Mouse (Mus musculus): ENCODE results near the gene Mr1. TPM values are rescaled to one million over a fixed set of nuclear protein-coding genes. Genes with fewer than 3 reads are reported as not detected.
A peak's percentile ranks its signal among the peaks of the same experiment; 100 is the strongest.

Mr1 gene
- polyA plus RNA-seq, 1 experiment from 2014 or later, result 3.8 TPM

DNA sequence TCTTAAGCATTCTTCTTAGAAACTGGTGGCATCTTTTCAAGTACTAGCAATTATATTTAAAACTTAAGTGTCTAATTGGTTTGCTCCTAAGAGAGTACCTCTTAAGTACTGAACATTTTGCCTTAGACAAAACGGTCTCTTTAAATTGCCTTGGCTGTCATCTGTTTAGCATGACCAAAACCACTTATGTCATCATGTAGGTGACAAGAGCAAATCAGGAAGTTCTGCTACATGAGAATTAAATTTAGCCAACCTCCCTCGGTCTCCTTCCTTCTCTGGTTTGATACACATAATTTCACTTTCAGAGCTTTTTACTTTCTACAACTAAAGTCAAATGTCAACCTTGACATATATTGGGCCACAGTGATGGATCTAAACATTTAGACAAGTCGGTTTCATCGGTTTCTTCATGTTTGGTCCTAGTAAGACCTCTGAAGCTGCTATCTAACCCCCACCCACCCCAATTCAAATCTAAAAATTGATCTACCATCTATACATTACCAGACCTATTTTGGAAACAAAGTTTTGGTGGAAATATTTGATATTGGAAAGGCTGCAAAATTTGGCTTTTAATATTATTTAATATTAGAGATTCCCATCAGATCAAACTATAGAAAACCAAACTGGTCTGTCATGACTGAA, 49.9 kb downstream of the Mr1 start:
- no peak for ATAC-seq (replicated peaks; ENCODE audit: insufficient number of reproducible peaks, low FRiP score, low TSS enrichment)
- H3K4me2 ChIP-seq, result peak overlapping the region; percentile 85
- H3K27me3 ChIP-seq (ENCODE audit: control insufficient read depth, insufficient read depth, low read length), result no peaks in the 10 kb centered on the region

DNA sequence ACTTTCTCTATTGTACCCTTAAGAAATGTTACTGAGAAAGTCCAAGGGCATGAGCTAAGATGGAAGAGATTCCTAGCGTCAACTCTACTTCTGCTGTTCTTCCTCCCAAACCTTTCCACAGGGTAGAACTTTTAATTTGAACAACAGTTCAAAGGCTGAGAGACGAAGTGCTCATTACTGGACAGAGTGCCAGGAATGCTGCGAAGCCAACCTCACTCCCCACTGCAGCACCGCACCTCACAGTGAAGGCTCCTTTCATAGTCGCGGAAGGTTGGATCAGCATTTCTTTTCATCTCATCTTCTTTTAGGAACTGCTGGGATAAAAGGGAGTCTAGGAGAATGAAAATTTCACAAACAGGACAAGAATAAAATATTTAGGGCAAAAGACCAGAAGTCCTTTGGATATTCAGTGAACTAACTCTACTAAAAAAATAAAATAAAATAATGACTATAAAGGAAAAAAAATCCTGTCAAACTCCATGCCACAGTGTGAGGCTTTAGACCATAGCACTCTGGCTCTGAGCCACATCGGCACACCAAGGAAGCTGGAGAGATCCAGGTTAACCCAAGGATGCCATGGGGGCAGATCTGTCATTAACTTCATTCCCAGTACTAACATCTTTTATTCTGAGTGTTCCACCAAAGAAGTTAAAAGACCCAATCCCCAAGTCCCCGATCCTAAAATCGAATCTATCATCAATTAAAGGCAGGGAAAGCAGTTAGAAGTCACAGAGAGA, 52.5 kb downstream of the Mr1 start:
- H3K4me2 ChIP-seq, result peak overlapping the region; percentile 46

More for the DNA sequence above, 49.9 kb downstream of the Mr1 start:
- no peaks in the 10 kb centered on the region for H3K9me3 ChIP-seq (replicated peaks; ENCODE audit: control insufficient read depth, low read length)
- H3K27ac ChIP-seq (ENCODE audit: low read depth, low read length), result no peak overlapping the region
- no peak overlapping the region for H3K9ac ChIP-seq (ENCODE audit: low read depth, low read length)
- no peaks in the 10 kb centered on the region for H3K36me3 ChIP-seq (ENCODE audit: control insufficient read depth, insufficient read depth, low read length)
- 55% methylated on average over 4 of the region's 4 CpGs for WGBS (ENCODE audit: insufficient replicate concordance)
- H3K4me3 ChIP-seq (ENCODE audit: low read depth, low read length), result peak overlapping the region; percentile 100
- H3K4me1 ChIP-seq (ENCODE audit: control insufficient read depth, insufficient read depth, low read length), result peaks cover 39% of the 10 kb centered on the region

DNA sequence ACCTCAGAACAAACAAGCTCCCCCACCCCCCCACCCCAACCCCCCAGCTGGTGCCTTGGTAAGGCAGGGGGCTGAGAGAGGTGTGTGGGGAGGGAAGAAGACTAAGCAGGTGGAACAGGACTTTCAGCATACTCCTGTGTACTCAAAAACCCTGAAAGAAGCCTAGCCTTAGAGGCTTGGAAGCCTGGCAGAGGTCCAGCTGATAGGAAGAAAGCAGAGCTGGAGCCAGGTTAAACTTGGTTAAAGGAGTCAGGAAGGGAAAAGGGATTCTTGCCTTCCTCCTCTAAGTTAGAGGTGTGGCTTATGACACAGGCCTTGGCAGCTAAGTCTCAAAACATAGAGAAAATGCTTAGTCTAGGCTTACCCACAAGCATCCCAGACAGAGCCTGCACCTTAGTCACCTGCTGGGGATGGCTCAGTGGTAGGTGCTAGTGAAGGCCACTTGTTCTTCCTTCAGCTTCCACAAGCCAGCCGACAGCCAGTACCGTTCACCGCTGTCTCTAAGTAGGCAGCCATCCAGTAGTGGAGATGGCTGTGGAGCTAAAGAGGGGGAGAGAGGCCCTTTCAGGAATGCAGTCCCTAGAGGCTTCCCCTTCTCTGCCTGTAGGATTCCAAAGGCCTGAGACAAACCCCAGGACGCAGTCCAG, 53.3 kb downstream of the Mr1 start:
- no peaks in the 10 kb centered on the region for H3K27me3 ChIP-seq (ENCODE audit: control insufficient read depth, insufficient read depth, low read length)
- peak; percentile 50; the same call in 1 of the 2 replicates for ATAC-seq (replicated peaks; ENCODE audit: insufficient number of reproducible peaks, low FRiP score, low TSS enrichment)
- 10% methylated on average over 4 of the region's 4 CpGs for WGBS (ENCODE audit: insufficient replicate concordance)
- H3K4me2 ChIP-seq, result peak overlapping the region; percentile 46
- no peak overlapping the region for H3K4me3 ChIP-seq (ENCODE audit: low read depth, low read length)
- H3K36me3 ChIP-seq (ENCODE audit: control insufficient read depth, insufficient read depth, low read length), result no peaks in the 10 kb centered on the region
- H3K4me1 ChIP-seq (ENCODE audit: control insufficient read depth, insufficient read depth, low read length), result peaks cover 49% of the 10 kb centered on the region
- H3K9me3 ChIP-seq (replicated peaks; ENCODE audit: control insufficient read depth, low read length), result no peaks in the 10 kb centered on the region
- H3K9ac ChIP-seq (ENCODE audit: low read depth, low read length), result peak overlapping the region; percentile 43; the same call in 1 of the 2 replicates
- peak overlapping the region; percentile 85 for H3K27ac ChIP-seq (ENCODE audit: low read depth, low read length)

More for the DNA sequence above, 52.5 kb downstream of the Mr1 start:
- Histone ChIP-seq H3K4me1 (ENCODE audit: control insufficient read depth, insufficient read depth, low read length) (peaks cover 44% of the 10 kb centered on the region), H3K9ac (ENCODE audit: low read depth, low read length) (no peak overlapping the region), H3K9me3 (replicated peaks; ENCODE audit: control insufficient read depth, low read length) (no peaks in the 10 kb centered on the region), H3K4me3 (ENCODE audit: low read depth, low read length) (no peak overlapping the region), H3K27me3 (ENCODE audit: control insufficient read depth, insufficient read depth, low read length) (no peaks in the 10 kb centered on the region), H3K36me3 (ENCODE audit: control insufficient read depth, insufficient read depth, low read length) (no peaks in the 10 kb centered on the region), H3K27ac (ENCODE audit: low read depth, low read length) (peak overlapping the region; percentile 85)
- ATAC-seq (replicated peaks; ENCODE audit: insufficient number of reproducible peaks, low FRiP score, low TSS enrichment), result no peak
- WGBS (ENCODE audit: insufficient replicate concordance), result 48% methylated on average over 9 of the region's 9 CpGs

DNA sequence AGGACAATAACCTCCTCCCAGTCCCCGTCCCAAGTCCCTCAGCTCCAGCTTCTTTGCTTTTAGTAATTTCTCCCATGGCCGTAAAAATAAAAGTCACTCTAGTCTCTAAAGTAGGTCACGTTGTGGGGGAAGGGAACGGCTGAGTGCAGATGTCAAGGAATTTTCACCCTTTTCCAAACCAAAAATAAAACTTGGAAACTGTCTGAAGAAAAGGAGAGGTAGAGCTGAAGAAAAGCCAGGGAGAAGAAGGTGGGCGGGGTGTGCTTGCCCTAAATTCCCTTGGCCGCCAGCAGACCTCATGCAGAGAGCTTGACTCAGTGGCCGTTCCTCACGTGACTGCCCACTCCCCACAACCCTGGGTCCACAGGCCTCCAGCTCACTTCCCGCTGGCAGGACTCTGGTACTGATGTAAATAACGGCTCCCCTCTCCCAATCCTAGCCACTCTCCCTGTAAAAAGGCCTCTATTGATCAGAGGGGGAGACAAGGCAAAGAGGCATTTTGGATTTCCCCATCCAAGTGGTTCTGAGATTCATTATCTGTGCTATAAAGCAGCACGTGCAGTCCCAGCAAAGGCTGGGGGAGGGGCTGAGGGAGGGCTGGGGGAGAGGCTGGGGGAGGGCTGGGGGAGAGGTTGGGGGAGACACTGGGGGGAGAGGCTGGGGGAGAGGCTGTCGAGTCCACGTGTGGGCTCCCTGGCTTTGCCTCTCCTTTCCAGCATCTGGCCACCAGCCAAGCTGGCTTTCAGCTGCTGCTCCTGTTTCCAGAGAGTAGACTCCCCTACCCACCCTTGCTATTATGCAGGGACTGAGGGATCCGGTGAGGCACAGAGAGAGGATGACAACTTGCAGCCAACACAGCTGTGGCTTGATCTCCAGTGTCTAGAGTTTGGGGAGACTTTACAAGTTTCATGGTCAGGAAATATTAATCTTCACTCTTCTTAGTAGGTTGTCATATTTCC, 54.5 kb downstream of the Mr1 start:
- Histone ChIP-seq H3K9ac (ENCODE audit: low read depth, low read length) (no peak overlapping the region), H3K4me2 (peak overlapping the region; percentile 46; the same call in 1 of the 2 replicates), H3K9me3 (replicated peaks; ENCODE audit: control insufficient read depth, low read length) (no peaks in the 10 kb centered on the region), H3K27me3 (ENCODE audit: control insufficient read depth, insufficient read depth, low read length) (no peaks in the 10 kb centered on the region), H3K36me3 (ENCODE audit: control insufficient read depth, insufficient read depth, low read length) (no peaks in the 10 kb centered on the region), H3K4me1 (ENCODE audit: control insufficient read depth, insufficient read depth, low read length) (peaks cover 49% of the 10 kb centered on the region), H3K4me3 (ENCODE audit: low read depth, low read length) (no peak overlapping the region), H3K27ac (ENCODE audit: low read depth, low read length) (peak overlapping the region; percentile 85)
- WGBS (ENCODE audit: insufficient replicate concordance), result 29% methylated on average over 14 of the region's 14 CpGs
- ATAC-seq (replicated peaks; ENCODE audit: insufficient number of reproducible peaks, low FRiP score, low TSS enrichment), result peak; percentile 60; the same call in 1 of the 2 replicates

DNA sequence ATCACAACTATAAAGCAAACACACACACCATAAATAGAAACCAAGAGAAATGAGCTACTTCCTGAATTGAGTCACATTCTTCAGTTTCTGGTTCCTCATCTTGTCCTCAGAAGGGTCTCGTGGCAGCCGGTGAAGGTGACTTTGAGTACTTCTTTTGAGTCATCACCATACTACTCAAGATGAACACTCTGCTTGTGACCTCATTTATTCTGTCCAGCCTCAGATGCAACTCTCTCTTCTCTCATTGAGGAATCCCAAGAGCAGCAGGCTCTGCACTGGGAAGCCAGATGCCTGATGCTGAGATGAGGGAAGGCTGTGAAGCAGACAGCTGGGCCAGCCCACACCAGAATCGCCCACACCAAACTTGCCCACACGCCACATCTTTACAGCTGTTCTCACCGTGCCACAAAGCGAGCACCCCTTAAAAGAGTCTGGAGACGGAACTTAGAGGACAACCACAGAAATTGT, 55.2 kb downstream of the Mr1 start:
- H3K4me2 ChIP-seq, result no peak overlapping the region
- ATAC-seq (replicated peaks; ENCODE audit: insufficient number of reproducible peaks, low FRiP score, low TSS enrichment), result no peak
- no peaks in the 10 kb centered on the region for H3K9me3 ChIP-seq (replicated peaks; ENCODE audit: control insufficient read depth, low read length)
- H3K4me1 ChIP-seq (ENCODE audit: control insufficient read depth, insufficient read depth, low read length), result peaks cover 49% of the 10 kb centered on the region
- H3K27me3 ChIP-seq (ENCODE audit: control insufficient read depth, insufficient read depth, low read length), result no peaks in the 10 kb centered on the region
- H3K36me3 ChIP-seq (ENCODE audit: control insufficient read depth, insufficient read depth, low read length), result no peaks in the 10 kb centered on the region
- no peak overlapping the region for H3K4me3 ChIP-seq (ENCODE audit: low read depth, low read length)
- no peak overlapping the region for H3K27ac ChIP-seq (ENCODE audit: low read depth, low read length)
- 79% methylated on average over 7 of the region's 7 CpGs for WGBS (ENCODE audit: insufficient replicate concordance)
- no peak overlapping the region for H3K9ac ChIP-seq (ENCODE audit: low read depth, low read length)

DNA sequence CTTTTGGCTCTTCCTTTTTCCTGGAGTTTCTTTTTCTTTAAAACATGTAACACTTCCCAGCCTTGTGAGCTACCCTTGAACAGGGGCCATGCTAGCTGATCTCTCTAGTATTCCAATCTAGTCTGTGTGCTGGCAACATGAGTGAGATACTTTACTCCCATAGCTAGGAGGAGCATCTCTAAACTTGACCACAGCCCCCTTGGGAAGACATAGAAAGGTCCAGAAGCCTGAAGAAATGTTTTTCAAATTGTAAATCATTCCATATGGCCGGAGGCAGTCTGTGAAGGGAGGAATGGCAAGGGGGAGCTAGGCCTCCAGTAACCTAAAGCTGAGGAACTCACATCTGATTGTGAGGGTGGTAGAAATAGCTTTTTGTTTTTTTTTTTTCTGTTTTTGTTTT, 55.9 kb downstream of the Mr1 start:
- 74% methylated on average over 1 of the region's 1 CpGs for WGBS (ENCODE audit: insufficient replicate concordance)
- Histone ChIP-seq H3K4me1 (ENCODE audit: control insufficient read depth, insufficient read depth, low read length) (peaks cover 52% of the 10 kb centered on the region), H3K9me3 (replicated peaks; ENCODE audit: control insufficient read depth, low read length) (no peaks in the 10 kb centered on the region), H3K4me2 (no peak overlapping the region), H3K27me3 (ENCODE audit: control insufficient read depth, insufficient read depth, low read length) (no peaks in the 10 kb centered on the region), H3K27ac (ENCODE audit: low read depth, low read length) (no peak overlapping the region), H3K36me3 (ENCODE audit: control insufficient read depth, insufficient read depth, low read length) (no peaks in the 10 kb centered on the region), H3K4me3 (ENCODE audit: low read depth, low read length) (no peak overlapping the region), H3K9ac (ENCODE audit: low read depth, low read length) (no peak overlapping the region)
- ATAC-seq (replicated peaks; ENCODE audit: insufficient number of reproducible peaks, low FRiP score, low TSS enrichment), result no peak

DNA sequence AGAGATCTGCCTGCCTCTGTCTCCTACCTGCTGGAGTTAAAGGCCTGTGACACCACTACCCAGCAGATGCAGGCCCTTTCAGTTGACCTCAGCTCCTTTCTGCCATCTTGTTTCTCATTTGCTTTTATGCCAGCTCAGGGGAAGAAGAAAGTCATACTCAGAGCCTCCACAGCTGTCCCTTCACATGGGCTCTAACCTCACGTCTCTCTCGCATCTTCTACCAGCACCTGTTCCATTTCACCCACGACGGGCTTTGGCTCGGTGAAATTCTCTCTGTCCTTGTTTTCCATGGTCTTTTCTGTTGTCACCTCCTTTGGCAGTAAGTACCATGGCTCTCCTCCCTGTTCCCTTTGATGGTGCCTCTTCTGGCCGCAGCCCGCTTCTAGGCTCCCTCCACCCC, 56.3 kb downstream of the Mr1 start:
- no peak for ATAC-seq (replicated peaks; ENCODE audit: insufficient number of reproducible peaks, low FRiP score, low TSS enrichment)

More for the DNA sequence above, 56.3 kb downstream of the Mr1 start:
- no peak overlapping the region for H3K27ac ChIP-seq (ENCODE audit: low read depth, low read length)
- no peak overlapping the region for H3K4me2 ChIP-seq
- H3K36me3 ChIP-seq (ENCODE audit: control insufficient read depth, insufficient read depth, low read length), result no peaks in the 10 kb centered on the region
- peaks cover 56% of the 10 kb centered on the region for H3K4me1 ChIP-seq (ENCODE audit: control insufficient read depth, insufficient read depth, low read length)
- 83% methylated on average over 7 of the region's 7 CpGs for WGBS (ENCODE audit: insufficient replicate concordance)
- H3K9me3 ChIP-seq (replicated peaks; ENCODE audit: control insufficient read depth, low read length), result no peaks in the 10 kb centered on the region
- no peak overlapping the region for H3K9ac ChIP-seq (ENCODE audit: low read depth, low read length)
- no peaks in the 10 kb centered on the region for H3K27me3 ChIP-seq (ENCODE audit: control insufficient read depth, insufficient read depth, low read length)
- no peak overlapping the region for H3K4me3 ChIP-seq (ENCODE audit: low read depth, low read length)
